31 mouse cellular contexts compared by ENCODE assay signal in genomic region chr12:17736396-17736795, GRCm38 (mm10). TPM values are rescaled to one million over a fixed set of nuclear protein-coding genes. Genes with fewer than 3 reads are reported as not detected.
A peak's percentile ranks its signal among the peaks of the same experiment; 100 is the strongest.
DNase-seq lines count a peak whose midpoint lies in the region; ATAC-seq lines count a peak whose summit lies in the region.
"Had no signal": no experiment of that assay in that cellular context is flagged by ENCODE, and none has a peak within 500 bp of the region (broad histone marks: within the 10 kb centered on the region; RNA-seq: fewer than 3 reads in every experiment).

No protein-coding gene starts in this region.

- no peaks in the 10 kb centered on the region for H3K36me3 ChIP-seq in liver, embryonic 12.5 days
- H3K36me3 ChIP-seq: embryonic facial prominence, embryonic 10.5 days; embryonic facial prominence, embryonic 13.5 days; forebrain, embryonic 12.5 days; forebrain, embryonic 15.5 days; G1E; heart, embryonic 10.5 days; hindbrain, embryonic 13.5 days had no signal

- no peak for ATAC-seq in liver, embryonic 12.5 days
- peak; percentile 33 for ATAC-seq in CD4-positive, CD25-positive, alpha-beta regulatory T cell, adult 4 months
- peak; percentile 47 for ATAC-seq in inflammation-experienced regulatory T-cells, adult 6 months
- ATAC-seq: forebrain, embryonic 15.5 days; hindbrain, embryonic 16.5 days; intestine, embryonic 16.5 days; Patski had no signal

- no peaks in the 10 kb centered on the region for H3K9me3 ChIP-seq in liver, embryonic 12.5 days (replicated peaks)
- H3K9me3 ChIP-seq: embryonic facial prominence, embryonic 10.5 days; embryonic facial prominence, embryonic 13.5 days; forebrain, embryonic 12.5 days; forebrain, embryonic 15.5 days; heart, embryonic 10.5 days; hindbrain, embryonic 13.5 days had no signal

- no peak overlapping the region for H3K27ac ChIP-seq in liver, embryonic 12.5 days
- H3K27ac ChIP-seq: embryonic facial prominence, embryonic 10.5 days; embryonic facial prominence, embryonic 13.5 days; forebrain, embryonic 12.5 days; forebrain, embryonic 15.5 days; heart, adult 2 months; heart, embryonic 10.5 days; hindbrain, embryonic 13.5 days had no signal

- H3K4me1 ChIP-seq in liver, embryonic 12.5 days = peaks cover 82% of the 10 kb centered on the region

- DNase-seq in liver = no peak
- DNase-seq in CD4-positive, CD25-positive, alpha-beta regulatory T cell, adult 2 months (ENCODE audit: low read depth, low spot score) = peak; percentile 36
- no peak for DNase-seq in layer of hippocampus, postnatal 10 days (ENCODE audit: low spot score in 2 of 2)
- no peak for DNase-seq in c-Kit-positive CD71-positive TER-119-positive erythroid progenitor cells, embryonic 14.5 days (ENCODE audit: low spot score)
- DNase-seq in frontal cortex, postnatal 14 days (ENCODE audit: low spot score in 2 of 2) = no peak
- DNase-seq: adrenal gland, adult 2 months; adrenal gland, postnatal 14 days; cerebellum, adult 11-12 months; cerebellum, adult 8-10 months; cerebellum, postnatal 10 days; cerebellum, postnatal 36 days; embryo, embryonic 11 days; gastrocnemius, postnatal 10 days; gastrocnemius, postnatal 36 days; heart, adult 2 months; heart, postnatal 14 days had no signal

- H3K4me3 ChIP-seq in liver, embryonic 12.5 days = no peak overlapping the region
- H3K4me3 ChIP-seq: embryonic facial prominence, embryonic 10.5 days; embryonic facial prominence, embryonic 13.5 days; erythroblast, embryonic 14.5 days; forebrain, embryonic 12.5 days; forebrain, embryonic 15.5 days; heart, adult 2 months; heart, embryonic 10.5 days; hindbrain, embryonic 13.5 days had no signal

- no peak overlapping the region for H3K4me2 ChIP-seq in liver, embryonic 12.5 days
- H3K4me2 ChIP-seq: embryonic facial prominence, embryonic 13.5 days; forebrain, embryonic 12.5 days; forebrain, embryonic 15.5 days; hindbrain, embryonic 13.5 days had no signal

- H3K27me3 ChIP-seq in liver, embryonic 12.5 days (replicated peaks) = no peaks in the 10 kb centered on the region
- H3K27me3 ChIP-seq: CH12.LX; embryonic facial prominence, embryonic 13.5 days; forebrain, embryonic 12.5 days; forebrain, embryonic 15.5 days; hindbrain, embryonic 13.5 days; Patski had no signal

- 0 out of 2 replicates have a peak overlapping the region, but pooled peaks have one; percentile 2 for H3K9ac ChIP-seq in liver, embryonic 12.5 days
- H3K9ac ChIP-seq: embryonic facial prominence, embryonic 13.5 days; forebrain, embryonic 12.5 days; forebrain, embryonic 15.5 days; hindbrain, embryonic 13.5 days had no signal

- 71% methylated on average over 6 of the region's 6 CpGs for WGBS in liver, embryonic 12.5 days (ENCODE audit: insufficient replicate concordance)

RNA-seq across cellular contexts. Expression of gene Hpcal1, which starts 45.7 kb away (rescaled TPM):
- polyA plus RNA-seq in liver, embryonic 12.5 days (2016; fragmentation: Nextera tagmentation; extraction: Ambion mirVana) = 17.6 and 18.6 TPM in 2 replicates
- polyA plus RNA-seq in CD4-positive, CD25-positive, alpha-beta regulatory T cell, adult 4 months (2017; shearing (Covaris generic)) = 10 to 100 TPM; 71.5 to 87.9 TPM
- 100 to 1,000 TPM in 1 of 3 experiments, 10 to 100 TPM in 2; 55.6 to 103 (median 69.5) TPM for polyA plus RNA-seq in inflammation-experienced regulatory T-cells, adult 6 months (2017; shearing (Covaris generic))
- total RNA-seq in layer of hippocampus, postnatal 10 days (2021) = 10 to 100 TPM; 41.4 to 44.5 TPM
- total RNA-seq: G1E had no signal
- polyA plus RNA-seq: G1E had no signal
